Mouse (Mus musculus) urinary bladder, postnatal 25 days (tissue): ENCODE measurements at regions not wholly inside any gene's neighbourhood (a gene's known extent, or its start where the extent isn't known, plus 50 kb on each side); places are given as distances from the start of the nearest gene placed in this dataset.
A peak's percentile ranks its signal among the peaks of the same experiment; 100 is the strongest.
"Not testable (repeated sequence)": the region's sequence is repeated elsewhere in the genome, so short reads cannot be mapped to it uniquely, and the experiment has no call there.

Experiments
- DNase-seq: peaks from one replicate; pipeline ENCODE4 v3.0.0; 2022; ENCODE audit warnings: low spot score

DNA sequence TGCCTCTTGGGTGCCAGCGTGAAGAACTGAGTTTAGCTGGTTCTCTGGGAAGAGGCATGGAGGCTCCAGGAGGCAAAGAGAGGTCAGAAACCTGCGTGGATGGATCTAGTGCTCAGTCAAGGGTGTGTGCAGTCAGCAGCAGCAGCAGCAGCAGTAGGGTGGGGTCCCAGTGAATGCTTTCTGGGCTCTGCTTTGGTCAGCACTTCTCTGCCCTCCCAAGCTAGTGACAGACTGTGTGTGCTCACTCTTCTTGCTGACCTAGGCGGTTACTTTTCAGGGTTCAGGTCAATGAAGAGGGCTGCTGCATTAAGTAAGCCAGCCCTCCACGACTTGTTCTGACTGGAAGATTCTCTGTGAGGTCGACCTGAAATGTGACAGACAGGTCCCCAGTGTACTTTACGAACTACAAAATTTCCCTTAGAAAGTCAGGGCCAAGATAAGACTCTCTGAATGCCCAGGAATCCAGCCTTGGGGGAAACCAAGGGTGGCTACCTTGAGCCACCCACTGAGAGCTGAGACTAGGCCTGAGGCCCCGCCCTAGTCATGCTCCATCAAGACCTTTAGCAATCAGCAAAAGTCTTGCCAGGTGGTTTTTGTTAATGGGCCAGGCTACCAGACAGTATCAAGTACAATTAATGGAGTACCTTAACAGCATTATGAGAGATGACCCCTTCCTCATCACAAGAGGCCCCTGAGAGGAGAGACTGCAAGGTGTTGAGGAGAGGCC, 114.9 kb upstream of the Lemd2 start:
- DNase-seq: no peak

DNA sequence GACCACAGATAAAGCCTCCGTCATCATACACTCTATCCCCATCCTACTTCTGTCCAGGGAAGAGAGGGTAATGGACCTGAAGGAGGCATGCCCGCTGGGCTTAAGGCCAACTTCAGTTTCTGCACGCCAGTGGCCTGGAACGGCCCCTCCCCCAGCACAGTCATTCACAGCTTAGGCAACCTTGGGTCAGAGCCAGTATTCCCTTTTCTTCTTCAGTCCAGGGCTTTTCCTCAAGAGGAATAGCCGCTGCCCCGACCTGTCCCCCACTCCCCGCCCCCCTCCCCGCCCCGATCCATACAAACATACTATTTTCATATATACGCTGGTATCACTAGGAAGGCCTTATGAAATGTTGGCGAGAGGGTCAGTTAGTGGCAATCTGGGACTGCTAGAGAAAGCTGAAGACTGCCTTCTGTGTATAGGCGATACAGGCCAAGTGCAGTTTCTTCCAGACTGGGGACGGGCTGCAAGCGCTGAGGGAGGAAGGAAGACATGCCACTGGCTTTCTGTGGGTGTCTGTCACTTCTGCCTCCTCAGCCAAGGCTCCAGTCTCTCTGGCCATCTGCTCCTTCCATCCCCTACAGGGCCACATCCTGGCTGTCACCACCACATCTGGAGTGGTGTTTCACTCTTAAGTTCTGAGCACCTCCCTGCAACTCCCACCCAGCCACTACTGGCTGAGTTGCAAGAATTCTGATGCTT, 113.5 kb upstream of the Lemd2 start:
- peak; percentile 63 for DNase-seq

DNA sequence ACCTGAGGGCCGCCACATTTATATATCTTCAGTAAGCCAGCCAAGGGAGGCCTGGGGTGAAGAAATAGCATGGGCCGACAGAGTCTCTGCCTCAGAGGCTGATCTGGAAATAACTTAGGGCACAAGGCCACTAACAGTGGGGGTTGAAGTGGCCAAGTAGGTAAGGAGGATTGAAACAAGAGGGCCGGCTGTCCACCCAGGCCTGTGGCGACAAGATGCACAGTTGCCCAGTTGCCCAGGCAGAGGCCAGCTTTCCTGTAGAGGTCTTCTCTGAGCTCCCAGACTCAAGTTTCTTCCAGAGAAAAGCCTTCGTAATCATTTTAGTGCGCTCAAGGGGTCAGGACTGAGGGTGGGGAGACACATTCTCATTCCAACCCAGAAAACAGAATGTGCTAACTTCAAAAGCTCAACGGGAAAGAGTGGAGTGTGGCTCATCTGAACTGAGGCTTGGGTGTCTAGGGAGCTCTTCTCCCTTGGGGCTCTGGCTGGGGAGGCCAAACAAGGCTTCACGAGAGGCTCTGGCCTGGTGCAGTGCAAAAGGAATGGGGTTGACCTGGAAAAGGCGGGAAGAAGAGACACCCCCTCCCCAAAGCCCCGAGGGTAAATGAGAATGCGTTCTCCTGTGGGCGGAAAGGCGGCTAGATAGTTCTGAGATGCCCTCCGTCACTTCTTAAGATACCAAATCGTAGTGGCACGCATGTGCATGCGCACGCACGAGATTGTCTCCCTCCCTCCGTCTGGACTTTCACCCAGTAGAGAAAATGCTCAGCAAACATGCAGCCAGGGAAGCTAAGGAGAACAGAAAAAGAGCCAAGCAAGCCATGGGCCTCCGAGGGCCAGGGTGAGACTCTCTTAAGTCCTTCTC, 112.7 kb upstream of the Lemd2 start:
- no peak for DNase-seq

- no peak for DNase-seq
Observed at GRCm38 (mm10) chr17:27315947-27316628, 111.8 kb upstream of the Lemd2 start.

- DNase-seq: no peak
Observed at GRCm38 (mm10) chr17:27315428-27315827, 111.2 kb upstream of the Lemd2 start.

- DNase-seq: no peak
Observed at GRCm38 (mm10) chr17:27314821-27315392, 110.6 kb upstream of the Lemd2 start.

- DNase-seq: no peak
Observed at GRCm38 (mm10) chr17:27308933-27309332, 104.7 kb upstream of the Lemd2 start.

DNA sequence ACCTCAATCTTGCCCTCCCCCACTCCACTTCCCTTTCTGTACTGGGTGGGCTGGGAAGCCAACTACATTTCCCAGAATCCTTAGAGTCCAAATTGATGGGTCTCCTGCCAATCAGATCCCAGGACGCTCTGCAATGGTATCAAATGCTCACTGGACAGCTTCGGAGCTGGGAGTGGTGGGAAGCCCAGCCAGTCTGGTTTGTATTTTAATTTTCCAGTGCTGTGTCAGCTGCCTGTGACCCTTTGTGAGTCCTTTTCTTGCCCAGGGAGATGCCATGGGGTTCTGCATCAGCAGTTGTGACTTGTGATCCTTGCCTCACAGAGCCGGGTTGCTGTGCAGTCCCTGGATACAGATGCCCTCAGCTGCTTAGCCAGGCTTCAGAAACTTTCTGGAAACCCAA, 100.6 kb upstream of the Lemd2 start:
- no peak for DNase-seq

DNA sequence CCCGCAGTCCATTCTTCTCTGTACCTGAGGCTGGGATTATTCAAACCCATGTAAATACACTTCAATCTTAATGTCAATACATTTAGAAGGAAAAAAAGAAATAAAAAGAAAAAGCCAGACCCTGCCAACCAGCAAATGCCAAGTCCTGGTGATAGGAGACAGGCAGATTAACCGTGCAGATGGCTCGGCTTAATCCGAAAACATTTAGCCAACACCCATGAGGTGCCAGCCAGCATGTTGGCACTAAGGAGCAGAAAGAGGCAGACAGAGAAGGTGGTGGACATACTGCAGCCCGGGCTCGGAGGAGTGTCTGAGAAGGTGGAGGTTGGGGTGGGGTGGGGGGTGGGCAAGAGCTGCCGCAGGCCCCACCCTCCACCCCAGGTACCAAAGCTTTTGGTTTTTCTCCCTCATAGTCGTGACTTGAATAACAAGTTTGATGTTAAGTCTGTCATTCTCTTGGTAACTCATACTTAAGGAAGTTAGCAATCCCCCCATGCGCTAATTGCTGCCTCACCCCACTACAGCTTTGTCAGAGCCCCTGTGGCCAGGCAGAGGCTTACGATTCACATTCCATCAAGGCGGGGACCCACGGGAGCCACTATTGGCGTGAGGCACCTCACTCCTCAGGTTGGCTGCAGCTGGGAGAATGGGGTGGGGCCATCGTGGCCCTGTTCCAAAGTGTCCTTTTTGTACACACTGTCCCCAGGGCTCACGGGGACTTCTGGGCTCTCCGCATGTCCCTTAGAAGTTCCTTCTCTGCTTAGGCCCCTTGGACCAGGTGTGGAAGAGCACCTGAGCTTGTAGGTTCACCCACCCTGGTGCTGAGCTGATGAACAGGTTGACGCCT, 99.6 kb upstream of the Lemd2 start:
- DNase-seq: no peak

- DNase-seq: no peak
Observed at GRCm38 (mm10) chr17:27303061-27303460, 98.8 kb upstream of the Lemd2 start.

DNA sequence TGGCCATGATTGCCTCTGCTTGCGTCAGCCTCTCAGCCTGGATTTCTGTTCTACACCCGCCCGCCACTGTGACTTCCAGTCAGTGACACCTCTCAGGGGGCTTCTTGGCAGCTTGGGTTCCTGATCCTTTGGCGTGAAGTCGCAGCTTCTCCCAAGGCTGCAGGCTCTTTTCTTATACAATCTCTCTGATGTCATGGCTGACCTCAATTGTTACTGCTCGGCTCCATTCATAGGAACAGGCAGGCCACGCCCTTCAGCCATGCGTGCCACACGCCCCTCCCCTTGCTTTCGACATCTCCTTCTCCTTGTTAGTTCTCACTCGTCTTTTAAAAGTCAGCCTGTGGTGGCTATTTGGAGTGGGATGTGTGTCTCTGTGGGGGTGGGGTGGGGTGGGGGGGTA, 97.1 kb upstream of the Lemd2 start:
- no peak for DNase-seq

DNA sequence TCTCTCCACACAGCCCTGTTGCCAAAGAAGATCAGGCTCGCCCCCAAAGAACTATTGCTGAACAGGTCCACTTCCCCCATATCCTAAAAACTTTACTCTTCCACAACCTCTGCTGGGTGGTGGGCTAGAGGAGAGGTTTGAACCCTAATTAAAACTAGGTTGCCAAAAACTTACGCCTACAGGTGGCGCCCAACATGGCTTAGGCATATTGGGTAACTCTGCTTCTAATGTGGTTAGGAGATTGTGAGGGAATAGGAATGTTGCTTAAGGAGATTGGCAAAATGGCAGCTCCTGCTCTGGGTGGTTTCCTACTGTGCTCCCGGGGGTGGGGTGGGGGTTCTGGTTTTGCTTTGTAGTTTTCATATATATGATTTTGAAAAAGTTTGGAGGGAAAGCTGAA, 95.0 kb upstream of the Lemd2 start:
- DNase-seq: no peak

- DNase-seq: no peak
Observed at GRCm38 (mm10) chr17:27298351-27298750, 94.1 kb upstream of the Lemd2 start.

DNA sequence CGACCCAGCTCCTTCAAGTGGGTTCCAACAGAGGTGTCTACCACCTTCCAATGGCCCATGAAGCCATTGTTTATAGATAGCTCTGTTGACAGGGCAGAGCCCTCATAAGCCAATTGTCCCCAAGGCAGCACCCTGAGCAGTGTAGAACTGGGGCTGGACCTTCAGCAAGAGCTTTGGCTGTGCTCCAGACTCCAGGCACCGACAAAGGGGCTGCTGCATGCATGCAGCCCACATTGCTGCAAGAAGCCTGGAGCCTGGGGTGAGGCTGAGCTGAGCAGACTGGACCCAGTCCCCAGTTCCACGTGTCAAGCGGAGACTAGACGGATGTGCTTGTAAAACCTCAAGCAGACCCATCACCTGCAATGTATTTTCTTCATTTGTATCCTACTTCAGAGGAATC, 91.9 kb upstream of the Lemd2 start:
- no peak for DNase-seq

DNA sequence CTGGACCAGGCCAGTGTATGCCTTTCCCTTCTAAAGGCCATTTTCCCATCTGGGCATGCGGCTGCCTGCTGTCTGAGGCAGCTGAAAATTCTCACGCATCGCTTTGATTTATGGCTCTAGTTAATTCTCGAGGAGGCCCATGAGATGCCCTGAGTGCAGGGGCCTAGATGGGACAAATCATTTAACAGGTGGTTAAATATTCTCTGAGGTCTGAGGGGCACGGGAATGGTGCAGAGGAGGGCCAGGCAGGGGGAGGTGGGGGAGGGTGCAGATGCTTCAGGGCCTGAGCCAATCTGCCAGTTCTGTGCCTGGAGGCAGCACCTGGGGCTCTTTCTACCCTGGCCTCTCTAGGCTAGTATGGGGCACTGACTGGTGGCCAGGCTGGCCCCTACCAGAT, 89.9 kb upstream of the Lemd2 start:
- no peak for DNase-seq

GRCm38 (mm10) chr17:27293586-27294207, 89.4 kb upstream of the Lemd2 start:
- DNase-seq: no peak

DNA sequence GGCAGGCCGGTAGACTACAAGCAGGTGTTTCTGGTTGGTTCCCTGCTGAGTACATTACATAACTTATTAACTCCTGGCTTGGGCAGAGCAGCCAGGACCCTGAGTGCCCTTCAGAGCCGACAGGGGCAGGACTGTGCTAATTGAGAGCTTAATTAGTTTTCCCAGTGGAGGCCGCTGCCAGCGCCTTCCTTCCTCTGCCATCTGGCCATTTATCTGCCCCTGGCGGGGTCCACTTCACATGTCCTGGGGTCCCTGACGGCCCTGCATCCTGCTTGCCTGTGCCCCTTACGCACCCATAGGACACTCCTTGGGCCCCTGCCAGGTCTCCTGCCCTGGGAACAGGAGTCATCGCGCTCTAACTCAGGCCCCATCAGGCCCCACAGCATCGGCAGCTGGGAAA, 87.4 kb upstream of the Lemd2 start:
- DNase-seq: no peak

DNA sequence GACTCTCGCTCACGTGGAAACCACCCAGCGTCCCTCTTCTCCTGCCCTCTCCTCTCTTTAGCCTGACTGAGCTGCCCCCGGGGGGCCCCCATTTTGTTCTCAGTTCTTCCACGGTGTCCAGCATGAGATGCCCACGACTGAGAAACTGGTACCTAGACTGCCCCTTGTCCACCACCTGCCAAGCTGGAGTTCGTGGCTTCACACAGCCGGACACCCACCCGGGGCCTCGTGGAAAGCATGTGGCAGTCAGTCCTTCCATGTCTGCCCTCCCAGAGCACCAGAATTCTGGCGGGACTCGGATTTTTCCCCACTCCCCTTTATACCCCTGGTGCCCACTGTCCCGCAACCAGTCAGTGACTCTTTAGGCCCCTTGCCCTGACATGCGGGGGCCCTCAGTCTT, 86.9 kb upstream of the Lemd2 start:
- DNase-seq: no peak

DNA sequence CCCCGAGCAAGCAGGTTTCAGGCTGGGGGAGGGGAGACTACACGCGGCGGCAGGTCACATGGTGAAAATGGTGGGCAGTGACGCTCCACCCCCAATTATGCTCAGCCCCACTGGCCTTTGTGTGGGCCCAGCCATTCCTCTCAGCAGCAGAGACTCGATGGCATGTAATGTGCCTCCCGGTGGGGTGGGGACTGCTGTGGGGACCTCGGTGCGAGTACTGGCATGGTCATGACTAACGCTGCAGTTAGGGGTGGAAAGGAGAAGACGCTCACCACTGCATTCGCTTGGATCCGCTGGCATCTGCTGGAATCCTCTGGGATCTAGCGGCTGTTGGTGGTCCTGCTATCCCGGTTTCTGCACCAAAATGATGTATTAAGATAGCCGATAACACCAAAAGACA, 86.0 kb upstream of the Lemd2 start:
- DNase-seq: no peak

DNA sequence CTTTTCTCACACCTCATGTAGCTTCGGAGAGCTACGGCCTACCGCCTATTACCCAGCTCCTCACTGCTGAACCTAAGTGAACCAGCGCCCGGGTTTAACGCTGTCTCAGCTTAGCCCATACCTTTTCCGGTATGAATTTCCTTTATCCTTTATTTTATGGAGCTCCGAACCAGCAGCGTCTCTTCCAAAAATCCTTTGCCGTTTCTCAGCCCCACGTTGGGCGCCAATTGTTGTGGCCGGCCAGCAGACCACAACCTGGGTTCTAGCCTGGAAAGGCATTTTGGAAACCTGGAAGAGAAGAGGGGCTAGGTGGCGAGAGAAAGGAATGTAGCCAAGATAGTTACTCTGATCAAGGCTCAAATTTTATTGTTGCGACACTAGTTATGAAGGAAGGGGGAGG, 85.5 kb upstream of the Lemd2 start:
- DNase-seq: not testable (repeated sequence)

DNA sequence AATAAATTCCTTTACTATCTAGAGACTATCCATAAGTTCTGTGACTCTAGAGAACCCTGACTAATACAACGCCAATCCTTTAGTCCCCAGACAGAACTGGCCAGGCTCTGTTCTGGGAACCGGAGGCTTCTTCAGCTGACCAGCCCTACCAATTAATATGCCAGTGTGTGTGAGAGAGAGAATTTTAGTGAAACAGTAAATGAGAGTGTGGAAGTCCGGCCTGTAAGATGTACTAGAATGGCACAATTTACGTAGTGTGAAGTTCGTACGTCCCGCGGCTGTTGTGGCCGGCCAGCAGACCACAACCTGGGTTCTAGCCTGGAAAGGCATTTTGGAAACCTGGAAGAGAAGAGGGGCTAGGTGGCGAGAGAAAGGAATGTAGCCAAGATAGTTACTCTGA, 83.7 kb upstream of the Lemd2 start:
- not testable (repeated sequence) for DNase-seq
